Mouse (Mus musculus) heart, embryonic 15.5 days (tissue): ENCODE measurements around the gene Camta2. TPM values are rescaled to one million over a fixed set of nuclear protein-coding genes. Genes with fewer than 3 reads are reported as not detected.
A peak's percentile ranks its signal among the peaks of the same experiment; 100 is the strongest.

Source experiments
- ATAC-seq: fragments of 200-750 bp; cut with Nextera tagmentation; replicated peaks from 2 replicates; pipeline ENCODE4 v1.8.0; 2017; ENCODE audit warnings: low read depth, moderate TSS enrichment; ENCODE audit not compliant: insufficient number of reproducible peaks, insufficient read depth, low FRiP score
- H3K27ac ChIP-seq: fragments of 300-500 bp; sonication (generic); 2 replicates; pipeline ENCODE4 v1.5.1; 2015; ENCODE audit warnings: mild to moderate bottlenecking, inconsistent platforms
- H3K27me3 ChIP-seq: fragments of 300-500 bp; sonication (generic); 2 replicates; pipeline ENCODE4 v1.6.1; 2015; ENCODE audit warnings: inconsistent platforms
- H3K36me3 ChIP-seq: fragments of 300-500 bp; sonication (generic); 2 replicates; pipeline ENCODE4 v1.6.1; 2015; ENCODE audit warnings: mild to moderate bottlenecking, inconsistent platforms
- H3K4me1 ChIP-seq: fragments of 300-500 bp; sonication (generic); replicated peaks from 2 replicates; pipeline ENCODE4 v1.6.1; 2015; ENCODE audit warnings: inconsistent platforms
- H3K4me2 ChIP-seq: fragments of 300-500 bp; sonication (generic); 2 replicates; pipeline ENCODE4 v1.6.1; 2015; ENCODE audit warnings: inconsistent platforms, mild to moderate bottlenecking, moderate library complexity
- H3K4me3 ChIP-seq: fragments of 300-500 bp; sonication (generic); 2 replicates; pipeline ENCODE4 v1.5.1; 2015; ENCODE audit warnings: mild to moderate bottlenecking, inconsistent platforms
- H3K9ac ChIP-seq: fragments of 300-500 bp; sonication (generic); 2 replicates; pipeline ENCODE4 v1.6.1; 2015; ENCODE audit warnings: mild to moderate bottlenecking, inconsistent platforms
- H3K9me3 ChIP-seq: fragments of 300-500 bp; sonication (generic); replicated peaks from 2 replicates; pipeline ENCODE4 v1.6.1; 2016; ENCODE audit warnings: inconsistent platforms
- WGBS: fragments of 180-500 bp; shearing (Covaris S2); methylation state at CpG from one replicate; pipeline ENCODE4 v1.1.7; 2015; ENCODE audit warnings: mixed read lengths; 5-methylcytosine and 5-hydroxymethylcytosine counted together
- polyA plus RNA-seq: library from polyadenylated mRNA; unstranded; fragments of >200 nt; fragmentation: Nextera tagmentation; extraction: Ambion mirVana; gene quantifications from 2 replicates; pipeline ENCODE4 v1.2.1, GENCODE M21; 2015

Camta2 gene
- polyA plus RNA-seq, 1 experiment from 2014 or later, result 11.3 TPM

- Histone ChIP-seq H3K27me3 (no peaks in the 10 kb centered on the region), H3K4me3 (no peak overlapping the region), H3K4me1 (no peaks in the 10 kb centered on the region), H3K4me2 (no peak overlapping the region), H3K36me3 (peaks cover 88% of the 10 kb centered on the region), H3K27ac (no peak overlapping the region), H3K9me3 (no peaks in the 10 kb centered on the region), H3K9ac (no peak overlapping the region)
- WGBS, result 92% methylated on average over 10 of the region's 10 CpGs
- no peak for ATAC-seq
These were observed 23.1 kb upstream of the Camta2 start for GRCm38 (mm10) chr11:70711026-70711425.

GRCm38 (mm10) chr11:70706127-70706526, 18.2 kb upstream of the Camta2 start:
- H3K9ac ChIP-seq, result no peak overlapping the region
- no peak overlapping the region for H3K4me2 ChIP-seq
- H3K27me3 ChIP-seq, result no peaks in the 10 kb centered on the region
- peaks cover 28% of the 10 kb centered on the region for H3K4me1 ChIP-seq
- H3K27ac ChIP-seq, result no peak overlapping the region
- no peak overlapping the region for H3K4me3 ChIP-seq
- H3K36me3 ChIP-seq, result peaks cover 79% of the 10 kb centered on the region
- no peak for ATAC-seq
- 81% methylated on average over 3 of the region's 3 CpGs for WGBS
- no peaks in the 10 kb centered on the region for H3K9me3 ChIP-seq

DNA sequence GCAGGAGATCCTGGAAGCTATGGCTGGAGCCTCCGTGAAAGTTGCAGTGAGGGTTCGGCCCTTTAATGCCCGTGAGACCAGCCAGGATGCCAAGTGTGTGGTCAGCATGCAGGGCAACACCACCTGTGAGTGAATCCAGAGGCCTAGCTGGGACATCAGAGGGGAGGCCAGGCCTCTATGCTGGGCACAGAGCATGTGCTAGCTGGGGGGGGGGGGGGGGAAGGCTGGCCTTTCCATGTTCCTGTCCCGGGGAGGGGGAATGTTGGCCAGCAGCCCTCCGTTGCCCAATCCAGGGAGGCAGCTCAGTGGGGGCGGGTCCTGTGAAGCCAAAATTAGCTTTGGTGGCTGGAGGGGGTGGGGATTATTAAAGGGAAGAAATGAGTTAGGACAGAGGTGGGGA, 14.9 kb upstream of the Camta2 start:
- 33% methylated on average over 6 of the region's 6 CpGs for WGBS
- Histone ChIP-seq H3K27ac (peak overlapping the region; percentile 96), H3K9ac (peak overlapping the region; percentile 98), H3K4me2 (peak overlapping the region; percentile 89), H3K36me3 (peaks cover 47% of the 10 kb centered on the region), H3K9me3 (no peaks in the 10 kb centered on the region), H3K4me3 (peak overlapping the region; percentile 91), H3K27me3 (no peaks in the 10 kb centered on the region), H3K4me1 (peaks cover 35% of the 10 kb centered on the region)
- ATAC-seq, result peak; percentile 51

DNA sequence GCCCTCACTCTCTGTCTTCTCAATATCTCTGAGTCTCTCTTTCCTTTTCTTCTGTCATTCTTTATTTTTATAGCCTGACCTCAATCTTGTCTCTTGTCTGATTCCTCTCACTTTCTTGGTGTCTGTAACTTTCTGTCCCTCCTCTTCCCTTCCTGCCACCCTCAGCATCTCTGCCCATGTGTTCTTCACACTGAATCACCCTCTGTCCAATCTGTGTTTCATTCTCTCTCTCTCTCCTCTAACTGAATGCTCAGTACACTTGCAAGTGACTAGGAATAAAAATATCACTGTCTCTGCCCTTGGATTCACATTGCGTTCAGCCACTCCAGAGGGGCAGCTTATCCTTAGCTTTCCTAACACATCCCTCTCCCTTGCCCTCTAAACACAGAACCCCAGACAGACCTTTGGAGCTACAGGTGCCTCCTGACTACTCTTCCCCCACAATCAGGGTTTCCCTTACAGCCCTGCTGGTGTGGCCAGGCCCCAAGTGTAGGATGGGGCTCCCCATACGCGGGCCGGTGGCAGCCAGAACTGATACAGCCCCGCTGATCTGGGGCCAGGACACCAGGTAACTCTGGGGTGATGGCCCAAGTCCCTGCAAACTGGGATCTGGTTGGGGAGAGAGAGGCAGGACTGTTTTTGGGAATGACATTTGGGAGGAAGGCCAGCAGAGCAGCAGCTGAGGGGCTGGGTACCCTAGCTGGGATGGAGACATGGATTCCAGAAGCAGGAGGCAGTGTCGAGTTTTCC, 14.3 kb upstream of the Camta2 start:
- H3K9ac ChIP-seq, result peak overlapping the region; percentile 98
- H3K27me3 ChIP-seq, result no peaks in the 10 kb centered on the region
- no peak for ATAC-seq
- peaks cover 41% of the 10 kb centered on the region for H3K36me3 ChIP-seq
- peak overlapping the region; percentile 91 for H3K4me3 ChIP-seq
- WGBS, result 54% methylated on average over 6 of the region's 6 CpGs
- H3K4me2 ChIP-seq, result peak overlapping the region; percentile 89
- peak overlapping the region; percentile 96 for H3K27ac ChIP-seq
- H3K9me3 ChIP-seq, result no peaks in the 10 kb centered on the region
- peaks cover 35% of the 10 kb centered on the region for H3K4me1 ChIP-seq

GRCm38 (mm10) chr11:70701221-70701955, 13.5 kb upstream of the Camta2 start:
- WGBS, result 6% methylated on average over 10 of the region's 10 CpGs
- peak overlapping the region; percentile 91 for H3K4me3 ChIP-seq
- no peaks in the 10 kb centered on the region for H3K9me3 ChIP-seq
- H3K36me3 ChIP-seq, result peaks cover 33% of the 10 kb centered on the region
- peaks cover 35% of the 10 kb centered on the region for H3K4me1 ChIP-seq
- no peak for ATAC-seq
- H3K4me2 ChIP-seq, result peak overlapping the region; percentile 89
- H3K27ac ChIP-seq, result peak overlapping the region; percentile 96
- peak overlapping the region; percentile 98 for H3K9ac ChIP-seq
- H3K27me3 ChIP-seq, result no peaks in the 10 kb centered on the region

- ATAC-seq, result peak; percentile 59
- H3K27me3 ChIP-seq, result no peaks in the 10 kb centered on the region
- WGBS, result under 1% methylated on average over 34 of the region's 34 CpGs
These were observed 12.7 kb upstream of the Camta2 start for GRCm38 (mm10) chr11:70700613-70701012.

DNA sequence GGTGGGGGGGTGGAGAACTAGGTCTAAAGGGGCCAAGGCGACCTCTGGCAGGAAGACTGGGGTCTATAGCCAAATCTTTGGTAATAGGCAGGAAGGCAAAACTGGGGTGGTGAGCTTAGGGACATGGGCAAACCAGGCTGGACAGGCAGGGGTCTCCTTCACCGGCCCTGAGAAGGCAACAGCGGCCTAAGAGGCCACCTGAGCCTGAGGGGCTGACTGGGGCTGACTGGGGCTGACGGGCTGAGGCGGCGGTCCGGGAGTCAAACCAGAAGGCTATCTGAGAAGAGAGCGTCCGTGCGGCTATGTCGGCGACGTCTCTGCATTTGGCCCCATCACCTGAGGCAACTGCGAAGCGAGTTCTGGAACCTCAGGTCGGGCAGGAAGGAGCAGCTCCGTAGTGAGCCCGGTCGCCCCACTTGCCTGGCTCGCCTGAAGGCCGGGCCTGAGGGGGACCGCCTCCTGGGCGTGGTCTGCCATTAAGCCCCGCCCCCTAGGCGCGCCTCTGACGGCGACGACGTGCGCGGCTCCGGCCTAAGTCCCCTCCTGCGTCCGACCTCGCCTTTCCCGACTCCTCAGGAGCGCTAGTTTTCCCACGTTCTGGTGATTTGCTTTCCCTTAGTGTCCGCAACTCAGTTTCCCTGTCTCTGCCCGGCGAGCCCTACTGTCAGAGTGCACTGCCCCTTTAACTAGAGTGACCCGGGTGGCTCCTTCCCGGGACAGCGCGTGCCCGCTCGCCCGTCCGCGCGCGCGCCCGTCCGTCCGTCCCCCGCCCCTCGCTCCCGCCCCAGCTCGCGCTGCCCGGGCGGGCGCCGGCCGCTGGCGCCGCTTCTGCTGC, 12.0 kb upstream of the Camta2 start, which contains the start of the genes Inca1 and Kif1c:
Gene Inca1 (minus strand): TSS at position 434 of the 835 bp plus-strand sequence.
Gene Kif1c (plus strand): TSS at position 827 of the 835 bp plus-strand sequence.
- ATAC-seq, result peak; percentile 88
- H3K36me3 ChIP-seq, result peaks cover 19% of the 10 kb centered on the region
- peak within 1 kb of the TSS; percentile 96 for H3K27ac ChIP-seq
- H3K4me3 ChIP-seq, result peak within 1 kb of the TSS; percentile 91
- no peaks in the 10 kb centered on the region for H3K27me3 ChIP-seq
- peak within 1 kb of the TSS; percentile 98 for H3K9ac ChIP-seq
- peak within 1 kb of the TSS; percentile 89 for H3K4me2 ChIP-seq
- no peaks in the 10 kb centered on the region for H3K9me3 ChIP-seq
- H3K4me1 ChIP-seq, result peaks cover 35% of the 10 kb centered on the region
- under 1% methylated on average over 69 of the region's 69 CpGs for WGBS

More at GRCm38 (mm10) chr11:70700613-70701012, 12.7 kb upstream of the Camta2 start:
- peaks cover 25% of the 10 kb centered on the region for H3K36me3 ChIP-seq
- H3K4me2 ChIP-seq, result peak overlapping the region; percentile 89
- peak overlapping the region; percentile 96 for H3K27ac ChIP-seq
- peak overlapping the region; percentile 98 for H3K9ac ChIP-seq
- H3K9me3 ChIP-seq, result no peaks in the 10 kb centered on the region
- peaks cover 35% of the 10 kb centered on the region for H3K4me1 ChIP-seq
- peak overlapping the region; percentile 91 for H3K4me3 ChIP-seq

DNA sequence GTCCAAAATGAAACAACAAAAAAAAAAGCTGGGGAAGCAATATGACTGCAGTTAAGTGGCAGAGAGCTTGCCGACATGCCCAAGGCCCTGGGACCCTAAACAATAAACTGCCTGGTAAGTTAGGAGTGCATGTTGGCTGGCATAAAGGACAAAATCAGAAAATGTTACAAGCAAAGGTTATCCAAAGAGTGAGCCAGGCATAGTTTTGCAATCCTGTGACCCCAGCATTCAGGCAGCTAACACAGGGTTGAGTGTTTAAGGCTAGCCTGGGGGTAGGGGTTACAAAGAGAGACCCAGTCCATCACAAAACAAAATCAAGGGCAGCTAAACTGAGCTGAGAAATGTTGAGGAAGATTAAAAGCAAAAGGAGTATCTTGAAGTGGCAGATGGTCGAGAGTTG, 11.1 kb upstream of the Camta2 start:
- no peak overlapping the region for H3K4me3 ChIP-seq

GRCm38 (mm10) chr11:70697376-70697775, 9.5 kb upstream of the Camta2 start:
- H3K4me3 ChIP-seq, result no peak overlapping the region
- H3K27me3 ChIP-seq, result no peaks in the 10 kb centered on the region
- H3K27ac ChIP-seq, result no peak overlapping the region
- no peaks in the 10 kb centered on the region for H3K9me3 ChIP-seq
- peaks cover 19% of the 10 kb centered on the region for H3K4me1 ChIP-seq
- ATAC-seq, result no peak
- H3K4me2 ChIP-seq, result no peak overlapping the region
- 78% methylated on average over 3 of the region's 3 CpGs for WGBS
- H3K36me3 ChIP-seq, result no peaks in the 10 kb centered on the region
- no peak overlapping the region for H3K9ac ChIP-seq

More for the DNA sequence above, 11.1 kb upstream of the Camta2 start:
- H3K27ac ChIP-seq, result no peak overlapping the region
- no peak overlapping the region for H3K9ac ChIP-seq
- H3K27me3 ChIP-seq, result no peaks in the 10 kb centered on the region
- no peak overlapping the region for H3K4me2 ChIP-seq
- WGBS, result 84% methylated on average over 2 of the region's 2 CpGs
- ATAC-seq, result no peak
- H3K4me1 ChIP-seq, result peaks cover 35% of the 10 kb centered on the region
- peaks cover 10% of the 10 kb centered on the region for H3K36me3 ChIP-seq
- H3K9me3 ChIP-seq, result no peaks in the 10 kb centered on the region

DNA sequence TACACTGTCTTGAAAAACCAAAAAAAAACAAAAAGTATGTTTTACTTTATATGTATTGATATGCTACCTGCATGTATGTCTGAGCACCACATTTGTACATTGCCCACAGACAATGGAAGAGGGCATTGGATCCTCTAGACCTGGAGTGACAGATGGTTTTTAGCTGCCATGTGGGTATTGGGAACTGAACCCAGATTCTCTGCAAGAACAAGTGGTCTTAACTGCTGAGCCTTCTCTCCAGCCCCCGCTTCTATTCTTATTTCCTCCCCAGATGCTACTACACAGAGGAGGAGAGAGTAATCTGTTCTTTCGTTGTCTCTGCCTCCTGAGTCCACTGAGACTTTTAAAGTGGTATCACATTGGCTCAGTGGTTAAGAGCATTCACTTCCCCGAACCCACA, 5.6 kb upstream of the Camta2 start:
- H3K9me3 ChIP-seq, result no peaks in the 10 kb centered on the region
- no peak overlapping the region for H3K4me3 ChIP-seq
- H3K4me2 ChIP-seq, result no peak overlapping the region
- ATAC-seq, result no peak
- no peaks in the 10 kb centered on the region for H3K36me3 ChIP-seq
- no peaks in the 10 kb centered on the region for H3K27me3 ChIP-seq
- no peak overlapping the region for H3K9ac ChIP-seq
- WGBS, result 50% methylated on average over 3 of the region's 3 CpGs
- H3K27ac ChIP-seq, result no peak overlapping the region
- peaks cover 6% of the 10 kb centered on the region for H3K4me1 ChIP-seq

GRCm38 (mm10) chr11:70689578-70689977, 1.7 kb upstream of the Camta2 start:
- no peak overlapping the region for H3K27ac ChIP-seq
- WGBS, result 37% methylated on average over 4 of the region's 4 CpGs
- H3K9me3 ChIP-seq, result no peaks in the 10 kb centered on the region
- peaks cover 22% of the 10 kb centered on the region for H3K4me1 ChIP-seq
- H3K27me3 ChIP-seq, result no peaks in the 10 kb centered on the region
- H3K9ac ChIP-seq, result no peak overlapping the region
- no peak overlapping the region for H3K4me3 ChIP-seq
- H3K4me2 ChIP-seq, result no peak overlapping the region
- peaks cover 11% of the 10 kb centered on the region; the same call in 1 of the 2 replicates for H3K36me3 ChIP-seq
- no peak for ATAC-seq
